Mouse (Mus musculus) cerebellum, adult 2 months (tissue): Measurements from ENCODE around the gene H2-Eb1. TPM values are rescaled to one million over a fixed set of nuclear protein-coding genes. Genes with fewer than 3 reads are reported as not detected.

ENCODE experiments used
- DNase-seq, 2 experiments: peaks; one replicate each; pipeline ENCODE4 v3.0.0; 2021
- H3K27ac ChIP-seq: fragments of 200-500 bp; 2 replicates; pipeline ENCODE4 v1.5.1; 2012; ENCODE audit warnings: low read length, control low read depth, inconsistent platforms; ENCODE audit not compliant: insufficient read depth
- H3K27me3 ChIP-seq: fragments of 200-500 bp; 2 replicates; pipeline ENCODE4 v1.6.1; 2012; ENCODE audit warnings: inconsistent platforms, mild to moderate bottlenecking, low read length, moderate library complexity; ENCODE audit not compliant: control insufficient read depth, insufficient read depth
- H3K4me1 ChIP-seq: fragments of 200-500 bp; 2 replicates; pipeline ENCODE4 v1.6.1; 2011; ENCODE audit warnings: low read length; ENCODE audit not compliant: control insufficient read depth, insufficient read depth
- H3K4me3 ChIP-seq: fragments of 200-500 bp; replicated peaks from 2 replicates; pipeline ENCODE3; 2011; ENCODE audit warnings: mild to moderate bottlenecking, low read depth, low read length, control low read depth; ENCODE audit not compliant: insufficient read depth
- CTCF ChIP-seq: fragments of 200-500 bp; IDR thresholded peaks from 2 replicates; pipeline ENCODE4 v1.5.1; 2011; ENCODE audit warnings: low read depth, mild to moderate bottlenecking, control low read depth, low read length, moderate library complexity, borderline replicate concordance; ENCODE audit not compliant: insufficient read depth
- POLR2A ChIP-seq: fragments of 200-500 bp; IDR thresholded peaks from 2 replicates; pipeline ENCODE4 v1.6.1; 2011; ENCODE audit warnings: low read length, control low read depth, borderline replicate concordance; ENCODE audit not compliant: insufficient read depth
- WGBS: fragments of 180-500 bp; shearing (Covaris S2); methylation state at CpG from one replicate; pipeline ENCODE4 v1.1.7; 2018; 5-methylcytosine and 5-hydroxymethylcytosine counted together
- polyA plus RNA-seq: library from polyadenylated mRNA; depleted of rRNA; stranded (reverse); fragments of >200 nt; gene quantifications from 2 replicates; pipeline ENCODE4 v1.2.3, GENCODE M21; 2012

Gene H2-Eb1
- polyA plus RNA-seq, 1 experiment = 3.8 TPM

DNA sequence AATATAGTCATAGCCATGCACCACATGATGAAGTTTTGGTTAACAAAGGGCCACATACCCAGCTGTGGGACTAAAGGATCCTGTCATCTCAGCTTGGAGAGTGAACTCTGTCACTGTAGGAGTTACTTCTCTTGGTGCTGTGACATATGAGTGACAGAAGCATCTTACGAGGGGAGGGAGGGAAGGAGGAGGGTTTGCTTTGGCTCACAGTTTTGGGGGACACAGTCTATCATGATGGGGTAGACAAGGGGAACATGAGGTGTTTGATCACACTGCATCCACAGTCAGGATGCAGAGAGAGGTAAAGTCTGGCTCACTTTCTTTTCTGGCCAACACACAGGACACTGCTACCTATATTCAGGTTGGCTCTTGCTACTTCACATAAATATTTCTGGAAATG lies 23.8 kb upstream of the H2-Eb1 start:
- no peak for DNase-seq
- no peak overlapping the region for H3K27ac ChIP-seq
- no peaks in the 10 kb centered on the region; the same call in 1 of the 2 replicates for H3K4me1 ChIP-seq
- WGBS = 62% methylated on average over 1 of the region's 1 CpGs
- TF ChIP-seq POLR2A (no peak), CTCF (no peak)
- H3K27me3 ChIP-seq = no peaks in the 10 kb centered on the region
- no peak overlapping the region for H3K4me3 ChIP-seq

DNA sequence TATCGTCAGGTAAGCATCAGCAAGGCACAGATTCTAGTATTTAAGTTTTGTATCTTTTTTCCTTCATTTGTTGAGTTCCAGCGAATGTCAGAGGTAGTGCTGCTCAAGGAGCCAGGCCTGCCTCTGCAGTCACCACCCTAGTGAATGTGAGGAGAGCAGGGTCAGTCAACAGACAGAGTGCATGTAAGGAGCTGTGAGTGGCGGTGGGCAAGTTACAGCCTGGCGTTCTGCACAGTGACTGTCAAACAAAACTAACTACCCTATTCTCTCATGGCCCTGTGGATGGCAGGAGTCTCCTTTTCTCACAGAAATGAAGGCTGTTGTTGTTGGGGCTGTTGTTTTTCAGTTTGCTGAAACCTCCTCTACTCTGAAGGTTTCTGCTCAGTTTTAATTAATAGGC lies 20.3 kb upstream of the H2-Eb1 start:
- TF ChIP-seq POLR2A (no peak), CTCF (no peak)
- WGBS = 69% methylated on average over 4 of the region's 4 CpGs
- DNase-seq = no peak
- Histone ChIP-seq H3K4me1 (no peaks in the 10 kb centered on the region; the same call in 1 of the 2 replicates), H3K4me3 (no peak overlapping the region), H3K27me3 (no peaks in the 10 kb centered on the region), H3K27ac (no peak overlapping the region)

DNA sequence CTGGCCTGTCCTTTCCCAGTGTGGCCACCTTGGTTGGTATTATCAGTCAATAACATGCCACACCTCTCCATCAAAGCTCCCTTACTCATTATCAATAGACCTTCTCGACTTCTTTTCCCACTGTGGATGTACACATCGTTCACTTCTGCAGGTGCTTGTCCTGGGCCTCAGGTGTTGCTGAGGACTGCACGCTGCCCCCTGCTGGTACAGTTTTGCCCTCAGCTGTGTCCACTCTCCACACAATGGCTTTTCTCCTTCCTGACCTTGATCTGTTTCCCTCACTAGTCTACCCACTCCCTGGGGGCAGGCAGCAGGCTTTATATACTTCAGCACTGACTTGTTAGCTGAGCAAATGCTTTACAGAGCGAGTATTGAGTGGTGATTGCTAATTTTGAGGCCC lies 19.8 kb upstream of the H2-Eb1 start:
- Histone ChIP-seq H3K4me1 (no peaks in the 10 kb centered on the region; the same call in 1 of the 2 replicates), H3K27ac (no peak overlapping the region), H3K27me3 (no peaks in the 10 kb centered on the region), H3K4me3 (no peak overlapping the region)
- 36% methylated on average over 4 of the region's 4 CpGs for WGBS
- TF ChIP-seq CTCF (peak; percentile 14; the same call in 1 of the 2 replicates), POLR2A (no peak)
- DNase-seq = no peak

DNA sequence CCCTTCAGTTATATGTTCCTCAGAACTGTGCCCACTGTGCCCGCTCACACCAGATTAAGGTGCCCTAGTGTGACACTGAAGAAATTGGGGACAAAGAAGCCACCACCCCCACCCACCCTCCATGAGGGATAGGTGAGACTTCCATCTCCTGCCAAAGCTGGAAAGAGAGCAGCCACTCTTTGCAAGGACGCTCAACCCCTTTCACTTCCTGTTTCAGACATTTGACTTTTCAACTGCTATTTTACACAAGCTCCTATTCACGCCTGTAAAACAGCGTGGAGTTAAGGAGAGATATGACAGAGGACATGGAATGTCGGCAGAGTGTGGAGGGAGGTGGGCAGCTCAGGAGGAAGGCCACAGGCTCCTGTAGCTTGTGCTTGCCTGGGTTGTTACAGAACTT lies 19.2 kb upstream of the H2-Eb1 start:
- TF ChIP-seq POLR2A (no peak), CTCF (no peak)
- 87% methylated on average over 5 of the region's 5 CpGs for WGBS
- DNase-seq = no peak
- H3K4me3 ChIP-seq = no peak overlapping the region
- H3K4me1 ChIP-seq = no peaks in the 10 kb centered on the region
- no peak overlapping the region for H3K27ac ChIP-seq
- no peaks in the 10 kb centered on the region for H3K27me3 ChIP-seq

DNA sequence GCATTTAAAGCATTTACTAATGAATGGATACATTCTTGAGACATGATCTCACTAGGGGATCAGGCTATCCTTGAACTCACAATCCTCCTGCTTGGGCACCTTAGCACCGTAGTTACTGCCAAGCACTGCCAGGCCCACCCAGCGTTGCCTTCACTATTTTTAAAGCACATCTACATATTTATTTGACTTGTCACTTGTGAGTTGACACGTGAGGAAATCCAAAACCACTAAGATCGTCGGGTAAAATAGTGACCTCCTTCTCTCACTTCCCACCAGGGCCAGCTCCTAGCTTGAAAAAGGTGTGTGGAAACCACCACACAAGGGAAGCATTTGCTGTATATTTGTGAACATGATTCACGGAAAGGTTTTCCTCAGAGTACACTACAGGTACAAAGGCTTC lies 18.7 kb upstream of the H2-Eb1 start:
- 68% methylated on average over 6 of the region's 6 CpGs for WGBS
- no peak for TF ChIP-seq CTCF
- no peak for TF ChIP-seq POLR2A
- no peak for DNase-seq

DNA sequence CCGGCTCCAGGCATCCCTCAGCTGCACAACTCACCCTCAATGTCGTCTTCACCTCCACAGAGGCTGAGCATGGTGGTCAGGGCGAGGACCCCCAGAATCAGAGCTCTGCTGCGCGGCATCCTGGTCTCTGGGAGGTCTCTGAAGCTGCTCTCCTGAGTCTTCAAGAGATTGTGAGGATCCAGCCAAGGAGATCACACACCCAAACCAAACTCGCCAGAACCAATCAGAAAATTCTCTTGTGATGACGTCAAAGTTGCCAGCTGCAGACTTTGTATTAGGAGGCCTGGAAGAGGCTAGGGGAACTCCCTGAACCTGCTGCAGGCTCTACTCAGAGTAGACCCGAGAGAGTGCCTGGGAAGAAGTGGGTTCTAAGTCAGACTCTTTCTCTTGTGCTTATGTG lies 18.0 kb upstream of the H2-Eb1 start, which contains the start of gene H2-Aa:
TSS of gene H2-Aa (minus strand) at position 176 of the 400 bp plus-strand sequence.
- Histone ChIP-seq H3K4me1 (no peaks in the 10 kb centered on the region), H3K27ac (no peak within 1 kb of the TSS), H3K4me3 (no peak within 1 kb of the TSS), H3K27me3 (no peaks in the 10 kb centered on the region)
- WGBS = 13% methylated on average over 8 of the region's 8 CpGs
- DNase-seq = peak; percentile 47
- TF ChIP-seq POLR2A (no peak), CTCF (no peak)

More for the DNA sequence above, 18.7 kb upstream of the H2-Eb1 start:
- H3K4me3 ChIP-seq = no peak overlapping the region
- no peaks in the 10 kb centered on the region for H3K27me3 ChIP-seq
- no peaks in the 10 kb centered on the region for H3K4me1 ChIP-seq
- no peak overlapping the region for H3K27ac ChIP-seq

DNA sequence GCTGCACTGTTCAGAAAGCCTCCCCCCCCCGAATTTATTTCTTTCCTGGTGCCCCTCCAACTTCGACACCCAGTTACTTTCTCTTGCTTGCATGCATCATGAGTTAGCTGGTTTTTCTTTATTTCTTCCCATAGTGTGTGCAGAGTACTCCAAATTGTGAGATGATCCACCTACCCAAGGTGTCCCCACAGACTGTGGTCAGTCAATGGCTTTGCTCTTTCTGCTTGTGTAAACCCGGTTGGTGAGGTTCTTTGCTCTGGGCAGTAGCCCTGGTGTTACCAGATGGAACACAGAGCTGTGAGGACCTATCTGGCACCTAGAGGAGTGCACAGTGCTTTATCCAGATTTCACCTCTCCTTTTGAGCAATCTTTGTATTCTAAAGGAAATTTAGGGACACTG lies 17.5 kb upstream of the H2-Eb1 start:
- Histone ChIP-seq H3K4me1 (no peaks in the 10 kb centered on the region), H3K27me3 (no peaks in the 10 kb centered on the region), H3K27ac (no peak overlapping the region), H3K4me3 (no peak overlapping the region)
- 56% methylated on average over 3 of the region's 3 CpGs for WGBS
- TF ChIP-seq POLR2A (no peak), CTCF (no peak)
- DNase-seq = no peak

DNA sequence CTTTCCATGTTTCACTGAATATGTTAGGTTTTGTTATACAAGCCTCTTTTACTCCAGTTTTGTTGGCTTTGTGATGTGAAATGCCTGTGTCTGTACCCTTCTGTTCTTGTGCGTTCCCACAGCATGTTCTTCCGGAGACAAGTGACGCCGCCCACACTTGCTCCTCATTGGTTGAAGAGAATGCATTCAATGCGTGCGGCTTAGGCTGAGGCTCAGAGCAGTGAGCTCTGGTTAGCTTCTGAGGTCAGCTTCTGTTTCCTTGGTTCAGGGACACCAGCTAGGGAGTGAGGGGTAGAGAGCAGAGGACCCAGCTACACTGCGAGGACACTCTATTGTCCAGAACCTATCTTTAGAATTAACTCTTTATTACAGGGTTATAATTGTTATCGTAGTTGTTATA lies 14.1 kb upstream of the H2-Eb1 start:
- WGBS = 12% methylated on average over 8 of the region's 8 CpGs
- no peaks in the 10 kb centered on the region for H3K27me3 ChIP-seq
- no peaks in the 10 kb centered on the region for H3K4me1 ChIP-seq
- no peak overlapping the region for H3K4me3 ChIP-seq
- H3K27ac ChIP-seq = no peak overlapping the region
- TF ChIP-seq POLR2A = no peak
- TF ChIP-seq CTCF = no peak
- DNase-seq = peak; percentile 25 to 47

DNA sequence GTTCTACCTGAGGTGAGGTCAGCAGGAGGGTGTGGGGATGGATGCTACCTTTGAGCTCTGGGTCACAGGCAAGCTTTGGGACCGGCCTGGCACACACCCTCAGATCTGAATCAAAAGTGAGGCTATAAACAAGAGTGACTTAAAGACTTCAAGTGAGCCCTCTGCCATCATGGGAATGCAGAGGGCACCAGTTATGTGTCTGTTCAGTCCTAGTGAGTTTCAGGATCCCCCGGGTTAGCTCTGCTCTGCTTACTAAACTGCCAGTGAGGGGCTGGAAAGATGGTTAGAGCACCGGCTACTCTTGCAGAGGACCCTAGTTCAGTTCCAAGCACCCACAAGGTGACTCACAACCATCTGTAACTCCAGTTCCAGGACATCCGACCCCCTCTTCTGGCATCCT lies 13.1 kb upstream of the H2-Eb1 start:
- Histone ChIP-seq H3K4me3 (no peak overlapping the region), H3K27me3 (no peaks in the 10 kb centered on the region), H3K4me1 (no peaks in the 10 kb centered on the region), H3K27ac (no peak overlapping the region)
- DNase-seq = no peak
- TF ChIP-seq CTCF (no peak), POLR2A (no peak)
- 91% methylated on average over 4 of the region's 4 CpGs for WGBS
